Mouse (Mus musculus) frontal cortex, postnatal 25 days (tissue): ENCODE data around the gene Gm11172.
"Not testable (repeated sequence)": the region's sequence is repeated elsewhere in the genome, so short reads cannot be mapped to it uniquely, and the experiment has no call there.

ENCODE experiments used
- DNase-seq, 2 experiments: peaks; one replicate each; pipeline ENCODE4 v3.0.0; 2022; ENCODE audit warnings: low spot score in 2 of 2

The Gm11172 gene

DNA sequence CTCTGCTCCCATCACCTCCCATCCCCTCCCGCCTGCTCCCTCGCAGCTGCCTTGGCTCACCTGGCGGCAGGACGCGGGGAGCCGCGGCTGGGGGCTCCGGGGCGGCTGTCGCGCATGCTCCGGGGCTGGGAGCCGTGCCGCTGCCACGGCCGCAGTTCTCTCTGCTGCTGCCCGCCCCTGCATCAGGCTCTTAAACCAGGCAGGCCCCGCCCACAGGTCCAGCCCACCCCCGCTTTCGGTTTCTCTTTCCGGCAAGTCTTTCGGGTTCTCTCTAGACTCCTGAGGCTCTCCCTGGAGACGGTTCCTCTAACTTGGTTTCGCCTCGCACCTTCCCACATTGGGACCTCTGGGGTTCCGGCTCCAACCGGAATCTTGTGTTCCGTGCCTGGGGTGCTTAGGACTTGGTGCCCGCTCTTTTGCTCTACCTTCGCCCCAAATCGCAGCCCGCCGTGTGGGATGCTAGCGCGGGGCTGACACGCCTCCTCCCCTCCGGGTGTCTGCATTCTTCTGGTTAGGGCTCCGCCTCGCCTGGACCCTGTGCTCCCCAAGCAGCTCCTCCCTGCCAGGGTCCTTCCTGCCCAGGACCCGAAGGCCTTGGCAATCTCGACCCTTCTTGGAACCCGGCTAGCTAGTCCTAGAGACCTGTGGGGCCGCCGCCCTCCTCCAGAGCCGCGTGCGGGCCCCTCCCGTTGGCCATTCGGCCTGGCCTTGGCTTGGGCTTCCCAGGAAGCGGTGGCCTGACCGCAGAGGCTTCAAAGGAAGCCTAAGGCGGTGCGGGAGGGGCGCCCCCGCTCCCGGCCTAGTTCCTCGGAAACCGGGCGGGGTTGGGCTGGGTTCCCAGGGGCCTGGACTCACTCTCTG, 27.1 kb upstream of the Gm11172 start, which contains the start of gene Socs1:
TSS of gene Socs1 (minus strand) at position 166 of the 861 bp plus-strand sequence.
- DNase-seq: peak; percentile 42 to 71

DNA sequence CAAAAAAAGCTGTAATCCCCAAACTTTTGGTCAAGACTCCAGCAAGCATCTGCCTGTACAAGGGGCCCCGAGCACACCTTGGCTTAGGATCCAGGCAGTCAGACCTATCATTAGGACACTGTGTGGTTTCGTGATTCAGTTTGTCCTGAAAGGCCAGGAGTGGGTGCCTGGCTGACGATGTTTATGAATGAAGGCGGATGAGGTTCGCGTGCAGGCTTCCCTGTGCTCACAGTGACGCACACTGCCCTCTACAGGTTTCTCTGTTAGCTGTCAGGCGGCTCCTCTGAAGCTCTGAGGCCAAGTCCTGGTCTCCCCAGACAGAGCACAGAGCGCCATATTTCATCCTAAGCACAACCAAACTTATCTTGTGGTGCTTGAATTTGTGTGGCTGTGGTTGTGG, 26.4 kb upstream of the Gm11172 start:
- peak; percentile 64 to 69 for DNase-seq

DNA sequence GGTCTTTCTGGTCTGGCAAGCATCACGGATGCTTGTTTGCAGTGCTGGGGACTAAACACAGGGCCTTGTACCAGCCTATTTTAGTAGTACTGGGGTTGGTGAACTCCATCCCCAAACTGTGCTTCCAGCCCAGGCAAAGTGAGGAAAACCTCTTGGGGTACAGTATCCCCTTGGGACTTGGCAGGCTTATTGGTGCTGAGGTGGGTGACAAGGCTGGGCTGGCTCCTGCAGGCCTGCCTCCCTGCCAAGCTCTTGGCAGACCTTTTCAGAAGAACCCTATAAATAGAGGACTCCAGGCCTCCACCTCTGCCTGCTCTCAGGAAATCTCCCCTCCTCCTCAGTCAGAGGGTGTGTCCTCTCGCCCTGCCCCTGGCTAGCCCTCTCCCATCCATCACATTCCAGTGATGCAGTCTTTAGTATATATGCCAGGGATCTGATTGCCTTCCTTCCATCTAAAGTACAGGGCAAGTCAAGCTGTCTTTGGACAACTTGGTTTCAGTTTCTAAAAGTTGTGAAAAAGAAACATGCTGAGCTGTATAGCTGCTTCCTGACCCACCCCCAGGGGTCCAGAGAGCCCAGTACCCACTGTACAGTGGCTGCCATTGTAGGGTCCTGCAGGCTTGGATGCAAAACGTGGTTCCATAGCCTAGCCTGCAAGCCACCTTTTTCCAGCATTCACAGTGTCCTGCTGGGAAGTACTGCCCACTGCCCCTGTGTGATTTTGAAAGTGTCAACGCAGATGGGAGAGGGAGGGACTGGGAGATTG, 25.8 kb upstream of the Gm11172 start:
- no peak for DNase-seq

- no peak for DNase-seq
Measured at GRCm38 (mm10) chr16:10787548-10788058, 25.1 kb upstream of the Gm11172 start.

GRCm38 (mm10) chr16:10788271-10788670, 24.4 kb upstream of the Gm11172 start, which contains the start of gene Tnp2:
Tnp2 (minus strand) TSS chr16:10788660.
- no peak for DNase-seq

GRCm38 (mm10) chr16:10788866-10789265, 23.8 kb upstream of the Gm11172 start:
- no peak for DNase-seq

DNA sequence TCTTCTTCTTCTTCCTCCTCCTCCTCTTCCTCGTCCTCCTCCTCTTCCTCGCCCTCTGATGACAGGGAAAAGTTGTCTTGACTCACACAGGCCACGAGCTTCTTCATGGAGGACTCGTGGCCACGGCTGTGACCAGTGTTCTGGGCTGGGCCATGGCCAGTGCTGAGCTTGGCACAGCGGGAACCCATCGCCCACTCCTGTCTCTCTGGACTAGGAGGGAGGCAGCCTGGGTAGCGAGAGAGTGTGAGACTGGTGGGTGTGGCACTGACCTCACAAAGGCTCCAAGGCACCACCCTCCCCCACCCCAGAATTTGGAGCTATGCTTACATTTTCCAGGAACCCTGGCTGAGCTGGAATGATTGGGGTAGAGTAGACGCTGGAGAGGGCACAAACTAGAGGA, 22.0 kb upstream of the Gm11172 start, which contains the start of gene Prm3:
TSS of gene Prm3 (minus strand) at position 213 of the 400 bp plus-strand sequence.
- DNase-seq: no peak

DNA sequence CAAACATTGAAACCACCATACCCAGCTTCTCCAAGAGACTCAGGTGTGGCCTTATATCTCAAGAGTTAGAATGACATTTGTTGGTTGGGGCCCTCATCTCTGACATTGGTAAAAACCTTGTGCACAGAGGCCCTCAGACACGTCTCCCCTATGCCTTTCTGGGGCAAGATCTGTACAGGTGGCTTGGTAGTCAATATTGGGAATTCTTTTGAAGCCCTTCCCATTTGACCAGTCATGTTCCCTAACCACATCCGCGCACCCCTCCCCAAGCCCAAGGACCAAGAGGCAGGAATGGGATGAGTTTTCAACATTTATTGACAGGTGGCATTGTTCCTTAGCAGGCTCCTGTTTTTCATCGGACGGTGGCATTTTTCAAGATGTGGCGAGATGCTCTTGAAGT, 16.7 kb upstream of the Gm11172 start, which contains the start of gene Prm2:
TSS of gene Prm2 (minus strand) at position 101 of the 400 bp plus-strand sequence.
- DNase-seq: no peak

DNA sequence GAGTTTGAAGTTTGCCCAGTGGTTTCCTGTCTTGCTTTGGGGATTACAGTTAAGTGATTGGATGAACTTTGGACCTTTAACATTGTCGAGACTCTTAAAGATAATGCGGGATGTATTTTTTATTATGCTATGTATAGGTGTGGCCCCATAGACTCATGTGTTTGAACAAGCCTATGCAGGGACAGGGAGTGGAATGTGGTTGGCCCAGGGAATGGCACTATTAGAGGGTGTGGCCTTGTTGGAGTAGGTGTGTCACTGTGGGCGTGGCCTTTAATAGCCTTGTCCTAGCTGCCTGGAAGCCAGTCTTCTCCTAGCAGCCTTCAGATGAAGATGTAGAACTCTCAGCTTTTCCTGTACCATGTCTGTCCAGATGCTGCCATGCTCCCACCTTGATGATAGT, 10.3 kb upstream of the Gm11172 start:
- not testable (repeated sequence) for DNase-seq

DNA sequence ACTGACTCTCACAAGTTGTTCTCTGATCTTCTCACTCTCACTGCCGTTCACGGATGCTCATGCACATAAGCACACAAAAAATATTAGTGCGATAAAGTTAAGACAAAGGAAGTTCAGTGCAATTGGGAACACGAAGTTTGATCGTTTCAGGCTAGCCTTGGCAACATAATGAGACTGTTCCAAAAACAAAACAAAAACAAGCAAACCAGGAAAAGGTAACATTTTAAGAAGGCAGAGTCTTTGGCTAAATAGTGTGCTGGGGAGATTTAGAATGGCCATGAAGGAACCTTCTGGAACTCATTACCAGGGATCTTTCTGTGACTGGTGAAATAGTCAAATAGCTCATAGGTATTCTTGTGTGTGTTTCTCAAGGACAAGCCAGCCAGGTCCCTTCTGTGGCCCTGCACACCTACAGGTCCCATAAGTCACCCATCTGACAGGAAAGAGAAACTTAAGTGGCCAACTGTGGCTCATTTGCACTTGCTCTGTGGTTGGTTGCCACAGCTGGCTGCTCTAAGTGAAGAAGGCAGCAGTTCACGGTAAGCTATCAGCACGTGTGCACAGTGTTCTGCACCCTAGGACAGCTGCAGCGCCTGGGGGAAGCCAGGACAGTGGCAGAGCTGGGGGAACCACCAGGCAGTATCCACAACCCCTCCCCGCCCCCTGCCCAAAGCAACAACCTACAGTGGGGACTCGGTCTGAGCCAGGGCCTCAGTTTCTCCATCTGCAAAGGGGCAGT, 6.8 kb upstream of the Gm11172 start, which contains the start of gene Prm1:
TSS of gene Prm1 (minus strand) at position 51 of the 739 bp plus-strand sequence.
- DNase-seq: no peak

GRCm38 (mm10) chr16:10810376-10810775, 2.3 kb upstream of the Gm11172 start:
- DNase-seq: no peak

- no peak for DNase-seq
Measured at GRCm38 (mm10) chr16:10813726-10814125, 1.0 kb downstream of the Gm11172 start.

- no peak for DNase-seq
Measured at GRCm38 (mm10) chr16:10814864-10815263, 2.1 kb downstream of the Gm11172 start.

GRCm38 (mm10) chr16:10818579-10819135, 5.9 kb downstream of the Gm11172 start:
- no peak for DNase-seq

DNA sequence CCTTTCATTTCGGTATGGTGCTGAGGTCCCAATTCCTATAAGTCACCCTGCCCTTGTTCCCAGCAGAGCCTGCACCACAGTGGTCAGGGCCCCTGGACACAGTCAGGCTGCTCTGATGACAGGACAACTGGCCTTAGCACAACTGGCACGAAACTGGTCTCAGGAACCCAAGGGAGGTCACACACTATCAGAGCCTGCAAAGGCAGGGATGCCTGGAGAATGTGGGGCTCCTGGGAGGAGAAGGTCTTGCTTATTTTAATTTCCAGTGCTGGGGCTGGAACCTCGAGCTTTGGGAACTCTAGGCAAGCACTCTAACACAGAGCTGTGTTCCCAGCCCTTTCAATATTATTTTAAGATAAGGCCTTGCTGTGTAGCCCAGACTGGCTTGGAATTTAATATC, 7.3 kb downstream of the Gm11172 start:
- DNase-seq: no peak

- DNase-seq: no peak
Measured at GRCm38 (mm10) chr16:10821387-10821786, 8.7 kb downstream of the Gm11172 start.

DNA sequence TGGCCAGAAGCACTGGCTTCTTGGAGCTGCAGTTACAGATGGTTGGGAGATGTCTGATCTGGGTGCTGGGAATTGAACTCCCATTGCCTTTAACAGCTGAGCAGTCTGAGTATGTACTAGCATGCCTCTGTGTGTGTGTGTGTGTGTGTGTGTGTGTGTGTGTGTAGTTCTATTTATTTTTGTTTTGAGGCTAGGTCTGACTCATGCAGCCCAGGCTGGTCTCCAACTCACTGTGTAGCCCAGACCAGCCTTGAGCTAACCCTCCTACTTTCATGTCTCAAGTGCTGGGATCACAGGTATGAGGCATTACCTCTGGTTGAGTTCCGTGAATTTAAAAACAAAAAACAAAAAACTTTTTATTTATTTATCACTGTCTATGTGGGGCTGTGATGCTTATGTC, 11.8 kb downstream of the Gm11172 start:
- no peak for DNase-seq

- no peak for DNase-seq
Measured at GRCm38 (mm10) chr16:10825840-10826239, 13.1 kb downstream of the Gm11172 start.

DNA sequence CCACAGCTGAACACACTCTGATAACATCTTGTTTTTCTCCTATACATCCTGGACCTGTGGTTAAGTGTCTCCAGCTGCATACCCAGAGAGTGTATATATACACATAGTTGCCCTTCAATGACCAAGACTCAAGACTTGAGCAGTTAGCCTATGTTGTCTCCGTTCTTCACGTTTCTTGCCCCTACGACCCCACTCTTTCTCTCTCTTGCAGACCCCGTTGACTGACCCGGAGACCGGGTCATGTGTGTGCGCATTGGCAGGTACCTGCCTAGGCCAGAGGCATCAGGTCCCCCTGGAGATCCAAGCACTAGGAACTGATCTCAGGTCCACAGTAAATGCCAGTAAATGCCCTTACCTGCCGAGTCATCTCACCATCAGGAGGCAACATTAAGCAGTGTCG, 14.6 kb downstream of the Gm11172 start:
- no peak for DNase-seq

GRCm38 (mm10) chr16:10827766-10828460, 15.2 kb downstream of the Gm11172 start:
- DNase-seq: no peak

- no peak for DNase-seq
Measured at GRCm38 (mm10) chr16:10828461-10828805, 15.7 kb downstream of the Gm11172 start.
